Mouse (Mus musculus) erythroblast, embryonic 14.5 days (primary cell): ENCODE results near the gene Timm44.

Source experiments
- GATA1 ChIP-seq: IDR thresholded peaks from 2 replicates; pipeline ENCODE4 v1.6.1; 2012; ENCODE audit warnings: low read length, inconsistent platforms, mixed read lengths
- TAL1 ChIP-seq: IDR thresholded peaks from 3 replicates; pipeline ENCODE4 v1.6.1; 2012; ENCODE audit warnings: low read length, inconsistent platforms, mixed read lengths

DNA sequence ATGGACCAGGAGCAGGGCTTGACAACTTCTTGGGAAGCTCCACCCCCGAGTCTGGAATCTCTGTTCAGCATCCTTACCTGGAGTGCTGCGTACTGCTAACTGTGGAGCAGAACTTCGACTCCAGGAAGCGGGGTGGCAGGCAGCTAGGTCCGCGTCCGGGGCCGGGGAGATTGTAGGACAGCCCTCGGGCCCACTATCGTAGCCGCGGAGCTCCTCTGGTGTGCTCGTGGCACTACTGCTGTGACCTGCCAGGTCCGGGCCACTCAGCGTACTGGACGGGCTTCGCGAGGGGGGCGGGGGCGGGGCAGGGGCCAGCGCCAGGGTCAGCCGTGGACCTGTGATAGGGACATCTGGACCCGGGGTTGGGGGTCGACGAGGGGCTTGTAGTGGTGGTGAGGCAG, 62.9 kb downstream of the Timm44 start:
- TF ChIP-seq TAL1 (no peak), GATA1 (no peak)
